Mouse (Mus musculus) forebrain, embryonic 12.5 days (tissue): ENCODE measurements around the gene Mdn1. TPM values are rescaled to one million over a fixed set of nuclear protein-coding genes. Genes with fewer than 3 reads are reported as not detected.

Source experiments
- ATAC-seq: fragments of 200-750 bp; cut with Nextera tagmentation; 2 replicates; pipeline ENCODE4 v1.8.0; 2017; ENCODE audit warnings: moderate TSS enrichment; ENCODE audit not compliant: low FRiP score
- H3K27ac ChIP-seq: fragments of 300-500 bp; sonication (generic); 2 replicates; pipeline ENCODE4 v1.5.1; 2016; ENCODE audit warnings: mild to moderate bottlenecking
- H3K27me3 ChIP-seq: fragments of 300-500 bp; sonication (generic); 2 replicates; pipeline ENCODE4 v1.6.1; 2016; ENCODE audit warnings: mild to moderate bottlenecking
- H3K36me3 ChIP-seq: fragments of 300-500 bp; sonication (generic); replicated peaks from 2 replicates; pipeline ENCODE4 v1.6.1; 2016; ENCODE audit warnings: mild to moderate bottlenecking
- H3K4me1 ChIP-seq: fragments of 300-500 bp; sonication (generic); 2 replicates; pipeline ENCODE4 v1.6.1; 2016
- H3K4me2 ChIP-seq: fragments of 300-500 bp; sonication (generic); 2 replicates; pipeline ENCODE4 v1.6.1; 2016; ENCODE audit warnings: mild to moderate bottlenecking, moderate library complexity
- H3K4me3 ChIP-seq: fragments of 300-500 bp; sonication (generic); replicated peaks from 2 replicates; pipeline ENCODE4 v1.5.1; 2016; ENCODE audit warnings: mild to moderate bottlenecking
- H3K9ac ChIP-seq: fragments of 300-500 bp; sonication (generic); 2 replicates; pipeline ENCODE4 v1.6.1; 2016; ENCODE audit warnings: mild to moderate bottlenecking
- H3K9me3 ChIP-seq: fragments of 300-500 bp; sonication (generic); 2 replicates; pipeline ENCODE4 v1.6.1; 2016
- WGBS: fragments of 180-500 bp; shearing (Covaris S2); methylation state at CpG from one replicate; pipeline ENCODE4 v1.1.7; 2016; 5-methylcytosine and 5-hydroxymethylcytosine counted together
- polyA plus RNA-seq: library from polyadenylated mRNA; unstranded; fragments of >200 nt; fragmentation: Nextera tagmentation; extraction: Ambion mirVana; gene quantifications from 2 replicates; pipeline ENCODE4 v1.2.1, GENCODE M21; 2016

The Mdn1 gene
- polyA plus RNA-seq, 1 experiment from 2014 or later: 18.6 TPM

DNA sequence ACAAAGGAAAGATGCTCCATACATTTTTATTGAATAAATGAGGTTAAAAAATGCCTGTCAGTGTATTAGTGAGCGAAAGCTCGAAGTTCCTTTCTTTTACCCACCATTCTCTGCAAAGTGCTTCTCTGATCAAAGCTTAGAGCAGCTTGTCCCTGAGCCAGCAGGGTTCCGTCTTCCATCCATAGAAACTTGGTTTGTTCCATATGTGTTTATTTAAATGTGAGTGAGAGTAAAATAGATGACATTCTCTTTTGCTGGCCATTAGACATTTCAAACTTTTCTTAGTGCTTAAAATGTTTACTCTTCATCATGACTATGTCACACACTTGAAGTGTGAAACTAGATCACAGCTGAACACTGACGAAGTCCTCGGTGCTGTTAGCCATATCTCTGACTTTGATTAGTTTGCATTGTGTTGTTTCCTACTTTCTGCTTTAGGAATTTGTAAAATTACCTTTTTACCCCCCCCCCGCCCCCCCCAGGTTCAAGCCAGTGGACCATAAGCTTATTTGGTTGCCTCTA is 26.2 kb downstream of the Mdn1 start:
- Histone ChIP-seq H3K27me3 (no peaks in the 10 kb centered on the region), H3K4me3 (no peak overlapping the region), H3K27ac (no peak overlapping the region), H3K9ac (no peak overlapping the region), H3K4me1 (no peaks in the 10 kb centered on the region), H3K9me3 (no peaks in the 10 kb centered on the region), H3K4me2 (no peak overlapping the region), H3K36me3 (peaks cover 70% of the 10 kb centered on the region)
- no peak for ATAC-seq
- 86% methylated on average over 6 of the region's 6 CpGs for WGBS

DNA sequence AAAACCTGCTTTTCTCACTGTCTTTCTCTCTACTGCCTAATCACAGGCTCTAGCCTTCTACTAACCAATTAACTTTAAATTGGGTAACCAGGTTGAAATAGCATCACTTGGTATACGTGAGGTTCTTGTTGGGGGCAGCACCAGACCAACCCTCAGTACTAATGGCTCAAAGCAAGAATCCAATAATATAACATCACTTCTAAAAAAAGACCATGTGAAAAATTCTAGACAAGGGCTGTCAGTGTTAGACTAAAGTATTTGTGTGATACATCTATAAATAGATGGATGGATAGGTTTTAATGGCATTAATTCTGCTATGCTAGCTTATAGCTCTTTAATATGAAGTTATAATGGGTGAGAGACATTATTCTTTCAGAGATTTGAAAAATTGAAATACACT is 60.8 kb downstream of the Mdn1 start:
- WGBS: 90% methylated on average over 1 of the region's 1 CpGs
- H3K27ac ChIP-seq: no peak overlapping the region
- no peak overlapping the region for H3K4me2 ChIP-seq
- ATAC-seq: no peak
- H3K4me1 ChIP-seq: no peaks in the 10 kb centered on the region
- H3K36me3 ChIP-seq: peaks cover 77% of the 10 kb centered on the region
- no peak overlapping the region for H3K9ac ChIP-seq
- H3K27me3 ChIP-seq: no peaks in the 10 kb centered on the region
- no peaks in the 10 kb centered on the region for H3K9me3 ChIP-seq
- no peak overlapping the region for H3K4me3 ChIP-seq

DNA sequence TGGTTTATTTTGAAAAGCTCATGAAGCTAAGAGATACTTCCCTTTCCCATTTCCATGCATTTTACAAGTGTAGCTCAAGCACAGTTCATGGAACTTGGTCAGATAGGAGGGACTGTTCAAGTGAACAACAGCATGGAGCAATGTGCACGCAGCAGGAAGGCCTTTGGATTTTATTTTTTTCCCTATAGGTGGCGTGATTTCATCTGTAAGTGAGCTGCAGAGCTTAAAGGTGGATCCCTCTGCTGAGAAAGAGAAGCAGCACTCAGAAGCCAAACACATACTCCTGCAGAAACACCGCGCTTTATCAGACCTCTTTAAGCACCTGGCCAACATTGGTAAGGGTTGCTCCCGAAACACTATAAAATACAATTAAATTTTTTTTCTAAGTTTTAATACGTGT is 88.5 kb downstream of the Mdn1 start:
- H3K27ac ChIP-seq: no peak overlapping the region
- no peak for ATAC-seq
- no peaks in the 10 kb centered on the region for H3K4me1 ChIP-seq
- peaks cover 94% of the 10 kb centered on the region for H3K36me3 ChIP-seq
- WGBS: 85% methylated on average over 6 of the region's 6 CpGs
- no peak overlapping the region for H3K4me3 ChIP-seq
- H3K4me2 ChIP-seq: no peak overlapping the region
- H3K27me3 ChIP-seq: no peaks in the 10 kb centered on the region
- H3K9me3 ChIP-seq: no peaks in the 10 kb centered on the region
- H3K9ac ChIP-seq: no peak overlapping the region

DNA sequence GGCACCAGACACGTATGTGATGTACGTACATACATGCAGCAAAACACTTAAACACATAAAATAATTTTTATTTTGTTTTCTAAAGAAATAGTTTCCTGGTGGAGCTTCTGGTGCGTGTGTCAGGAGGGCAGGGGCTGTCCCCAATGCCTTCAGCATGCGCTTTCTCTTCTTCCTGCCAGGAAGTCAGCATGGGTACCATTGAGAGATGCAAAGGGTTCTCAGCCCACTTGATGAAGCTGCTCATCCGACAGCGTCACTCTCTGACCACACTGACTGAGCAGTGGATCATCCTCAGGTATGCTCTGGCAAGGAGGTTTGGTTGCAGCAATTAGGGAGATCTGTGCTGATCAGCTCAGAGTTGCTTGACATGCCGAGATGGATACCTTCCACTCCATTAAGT is 91.5 kb downstream of the Mdn1 start:
- Histone ChIP-seq H3K27me3 (no peaks in the 10 kb centered on the region), H3K4me3 (no peak overlapping the region), H3K4me2 (no peak overlapping the region), H3K27ac (no peak overlapping the region), H3K9me3 (no peaks in the 10 kb centered on the region), H3K36me3 (peaks cover 92% of the 10 kb centered on the region), H3K4me1 (no peaks in the 10 kb centered on the region), H3K9ac (no peak overlapping the region)
- WGBS: 93% methylated on average over 7 of the region's 7 CpGs
- no peak for ATAC-seq

DNA sequence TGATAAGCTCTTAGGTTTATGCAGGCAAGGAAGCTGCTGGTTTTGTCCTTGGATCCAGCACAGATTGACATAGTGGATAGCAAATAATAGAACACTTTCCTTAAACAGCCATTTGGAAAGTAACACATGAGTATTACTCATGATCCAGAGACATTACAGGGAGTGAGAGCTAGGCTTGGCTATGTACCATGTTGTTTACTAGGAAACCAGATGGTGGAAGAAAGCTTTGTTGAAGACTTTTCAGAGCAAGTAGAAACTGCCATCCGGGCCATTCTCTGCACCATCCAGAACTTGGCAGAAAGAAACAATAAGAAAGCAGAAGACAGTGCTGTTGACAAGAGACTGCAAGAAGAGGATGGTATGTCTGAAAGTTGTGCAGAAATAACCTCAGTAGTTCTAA is 93.8 kb downstream of the Mdn1 start:
- no peaks in the 10 kb centered on the region for H3K9me3 ChIP-seq
- ATAC-seq: no peak
- WGBS: 93% methylated on average over 1 of the region's 1 CpGs
- H3K4me3 ChIP-seq: no peak overlapping the region
- no peaks in the 10 kb centered on the region for H3K4me1 ChIP-seq
- H3K27me3 ChIP-seq: no peaks in the 10 kb centered on the region
- no peak overlapping the region for H3K4me2 ChIP-seq
- H3K27ac ChIP-seq: no peak overlapping the region
- H3K9ac ChIP-seq: no peak overlapping the region
- H3K36me3 ChIP-seq: peaks cover 80% of the 10 kb centered on the region

DNA sequence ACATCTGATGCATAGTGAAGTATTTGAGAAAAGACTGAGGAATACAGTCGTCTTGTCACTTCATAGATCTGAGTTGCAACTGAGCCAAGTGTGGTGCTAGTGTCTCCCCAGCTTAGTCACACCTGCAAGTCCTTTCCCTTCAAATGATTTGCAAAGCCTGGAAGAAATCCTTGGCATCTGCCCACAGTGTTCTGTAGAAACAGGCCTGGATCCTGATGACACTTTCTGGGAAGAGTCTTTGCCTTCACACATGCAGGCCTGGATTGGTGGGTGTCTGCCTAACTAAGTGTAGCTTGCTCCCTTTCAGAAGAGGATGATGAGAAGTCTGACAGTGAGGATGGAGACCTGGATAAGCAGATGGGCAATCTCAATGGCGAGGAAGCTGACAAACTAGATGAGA is 100.5 kb downstream of the Mdn1 start:
- no peaks in the 10 kb centered on the region for H3K9me3 ChIP-seq
- H3K27ac ChIP-seq: no peak overlapping the region
- peaks cover 65% of the 10 kb centered on the region for H3K36me3 ChIP-seq
- H3K4me1 ChIP-seq: no peaks in the 10 kb centered on the region
- no peak overlapping the region for H3K4me3 ChIP-seq
- no peak overlapping the region for H3K4me2 ChIP-seq
- 97% methylated on average over 2 of the region's 2 CpGs for WGBS
- ATAC-seq: no peak
- H3K9ac ChIP-seq: no peak overlapping the region
- no peaks in the 10 kb centered on the region for H3K27me3 ChIP-seq

DNA sequence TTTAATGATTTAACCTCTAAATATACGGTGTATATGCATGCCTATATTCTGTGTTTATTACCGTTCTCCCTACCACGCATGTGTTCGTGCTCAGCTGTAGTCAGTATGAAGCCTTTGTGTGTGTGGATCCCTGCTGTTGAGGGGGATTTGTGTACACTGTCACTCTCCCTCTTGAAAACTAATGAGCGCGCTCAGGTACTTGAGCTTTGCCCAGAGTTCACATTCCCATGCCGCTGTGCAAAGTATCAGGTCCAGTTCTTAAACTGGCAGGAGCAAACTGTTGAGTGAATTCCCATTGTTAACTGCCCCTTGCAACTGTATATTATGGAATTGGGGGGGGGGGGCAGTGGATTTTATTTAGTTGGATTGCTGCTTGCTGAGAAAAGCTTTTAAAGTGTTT is 110.6 kb downstream of the Mdn1 start:
- Histone ChIP-seq H3K27me3 (no peaks in the 10 kb centered on the region), H3K9ac (no peak overlapping the region), H3K36me3 (peaks cover 78% of the 10 kb centered on the region), H3K4me2 (no peak overlapping the region), H3K27ac (no peak overlapping the region), H3K9me3 (no peaks in the 10 kb centered on the region), H3K4me1 (no peaks in the 10 kb centered on the region), H3K4me3 (no peak overlapping the region)
- 66% methylated on average over 7 of the region's 7 CpGs for WGBS
- no peak for ATAC-seq

DNA sequence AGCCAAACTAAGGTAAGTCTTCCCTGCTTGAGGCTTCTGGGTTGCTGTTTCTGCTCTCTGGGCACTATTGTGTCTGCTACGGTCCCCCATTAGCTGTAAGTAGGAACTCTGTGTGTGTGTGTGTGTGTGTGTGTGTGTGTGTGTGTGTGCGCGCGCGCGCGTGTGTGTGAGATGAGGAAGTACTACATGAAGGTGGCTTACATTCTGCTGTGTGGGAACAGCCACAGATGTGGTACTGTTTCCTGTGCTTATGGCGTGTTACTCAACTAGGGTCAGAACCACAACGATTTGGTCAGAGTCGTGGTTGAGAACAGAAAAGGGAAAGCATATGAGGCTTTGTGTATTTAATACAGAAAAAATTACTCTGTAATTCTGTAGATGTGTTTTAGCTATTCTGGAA is 111.1 kb downstream of the Mdn1 start:
- Histone ChIP-seq H3K4me3 (no peak overlapping the region), H3K36me3 (peaks cover 78% of the 10 kb centered on the region), H3K27me3 (no peaks in the 10 kb centered on the region), H3K4me2 (no peak overlapping the region), H3K4me1 (no peaks in the 10 kb centered on the region), H3K9me3 (no peaks in the 10 kb centered on the region), H3K9ac (no peak overlapping the region), H3K27ac (no peak overlapping the region)
- WGBS: 96% methylated on average over 10 of the region's 10 CpGs
- ATAC-seq: no peak

DNA sequence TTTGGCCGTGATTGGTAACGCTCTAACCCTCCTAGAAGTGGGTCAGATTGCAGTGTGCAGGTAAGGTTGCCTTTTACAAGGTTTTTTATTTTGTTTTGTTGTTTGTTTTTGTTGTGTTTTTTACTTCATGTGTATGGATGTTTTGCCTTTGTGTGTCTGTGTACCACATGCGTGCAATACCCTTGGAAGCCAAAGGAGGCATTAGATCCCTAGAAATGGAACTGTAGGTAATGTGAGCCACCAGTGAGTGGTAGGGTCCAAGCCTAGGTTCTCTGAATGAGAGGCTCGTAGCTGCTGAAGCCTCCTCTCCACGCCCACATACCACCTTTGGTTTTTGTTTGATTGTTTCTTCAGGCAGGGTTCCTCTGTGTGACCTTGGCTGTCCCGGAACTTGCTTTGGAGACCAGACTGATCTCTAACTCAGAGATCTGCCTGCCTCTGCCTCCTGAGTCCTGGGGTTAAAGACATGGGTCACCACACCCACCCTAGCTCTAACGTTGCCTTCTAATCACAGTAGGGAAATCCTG is 113.4 kb downstream of the Mdn1 start:
- Histone ChIP-seq H3K36me3 (peaks cover 79% of the 10 kb centered on the region), H3K4me1 (no peaks in the 10 kb centered on the region), H3K4me3 (no peak overlapping the region), H3K27ac (no peak overlapping the region), H3K9me3 (no peaks in the 10 kb centered on the region), H3K9ac (no peak overlapping the region), H3K27me3 (no peaks in the 10 kb centered on the region), H3K4me2 (no peak overlapping the region)
- 94% methylated on average over 7 of the region's 7 CpGs for WGBS
- no peak for ATAC-seq

DNA sequence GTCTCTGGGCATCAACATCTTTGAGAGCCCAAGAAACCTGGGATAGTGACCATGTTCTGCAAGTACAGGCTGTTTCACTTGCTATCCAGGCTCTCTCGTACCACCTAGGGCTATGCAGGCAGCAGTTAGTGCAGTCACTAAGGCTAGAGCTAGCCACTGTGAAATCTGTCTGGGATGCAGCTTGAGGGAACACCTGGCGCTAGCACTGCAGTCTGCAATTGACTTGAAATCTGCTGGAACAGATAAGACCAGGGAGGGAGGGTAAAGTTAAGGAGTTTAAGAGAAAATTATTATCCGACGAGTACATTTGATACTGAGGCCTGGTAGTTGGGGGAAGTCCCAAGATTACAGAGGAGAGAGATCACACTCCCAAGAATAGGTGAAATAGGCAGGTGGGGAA is 123.1 kb downstream of the Mdn1 start:
- no peak for ATAC-seq
- Histone ChIP-seq H3K4me3 (no peak overlapping the region), H3K4me2 (no peak overlapping the region)

DNA sequence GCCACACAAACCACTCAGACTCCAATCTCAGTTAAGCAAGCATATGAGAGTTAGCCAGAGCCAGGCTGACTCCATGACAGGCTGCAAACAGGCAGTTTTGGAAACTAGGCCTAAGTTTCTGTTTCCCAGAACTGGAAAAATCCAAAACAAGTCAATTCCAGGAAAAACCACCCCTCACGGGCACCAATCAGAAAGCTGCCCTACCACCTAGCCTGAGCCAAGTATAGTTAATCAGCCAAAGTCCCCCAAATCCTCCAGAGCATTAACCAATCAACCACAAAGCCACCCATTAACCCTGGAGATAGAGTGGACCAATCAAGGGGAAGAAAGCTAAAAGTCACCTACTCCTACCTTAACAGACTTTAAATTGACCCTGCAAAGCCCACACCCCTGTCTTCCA is 130.2 kb downstream of the Mdn1 start:
- no peak overlapping the region for H3K4me2 ChIP-seq
- H3K9me3 ChIP-seq: no peaks in the 10 kb centered on the region
- no peaks in the 10 kb centered on the region for H3K36me3 ChIP-seq
- H3K4me3 ChIP-seq: no peak overlapping the region
- H3K9ac ChIP-seq: no peak overlapping the region
- no peak overlapping the region for H3K27ac ChIP-seq
- no peak for ATAC-seq
- no peaks in the 10 kb centered on the region for H3K4me1 ChIP-seq
- 96% methylated on average over 1 of the region's 1 CpGs for WGBS
- H3K27me3 ChIP-seq: no peaks in the 10 kb centered on the region

More for the DNA sequence above, 123.1 kb downstream of the Mdn1 start:
- Histone ChIP-seq H3K4me1 (no peaks in the 10 kb centered on the region), H3K9me3 (peaks cover 3% of the 10 kb centered on the region; the same call in 1 of the 2 replicates), H3K36me3 (peaks cover 12% of the 10 kb centered on the region), H3K9ac (no peak overlapping the region), H3K27ac (no peak overlapping the region), H3K27me3 (no peaks in the 10 kb centered on the region)
- WGBS: 96% methylated on average over 4 of the region's 4 CpGs

DNA sequence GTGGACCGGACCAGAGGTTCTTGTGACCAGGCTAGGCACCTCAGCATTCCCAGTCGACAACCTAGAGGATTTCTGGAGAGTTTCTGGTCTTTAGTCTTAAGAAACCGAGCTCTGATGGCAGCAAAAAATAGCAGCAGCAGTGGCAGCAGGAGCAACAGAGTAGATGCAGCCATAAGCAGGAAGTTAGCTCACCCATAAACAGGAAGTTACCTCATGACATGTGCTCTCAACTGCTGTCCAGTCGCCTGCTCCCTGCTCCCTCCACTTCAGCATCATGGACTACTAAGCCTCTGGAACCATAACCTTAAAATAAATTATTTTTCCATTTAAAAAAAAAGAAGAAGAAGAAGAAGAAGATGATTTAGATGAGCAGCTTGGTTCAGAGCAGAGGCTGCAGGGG is 132.1 kb downstream of the Mdn1 start:
- H3K4me2 ChIP-seq: no peak overlapping the region
- H3K27me3 ChIP-seq: no peaks in the 10 kb centered on the region
- 86% methylated on average over 4 of the region's 4 CpGs for WGBS
- ATAC-seq: no peak
- H3K36me3 ChIP-seq: no peaks in the 10 kb centered on the region
- no peak overlapping the region for H3K27ac ChIP-seq
- H3K9me3 ChIP-seq: no peaks in the 10 kb centered on the region
- H3K4me1 ChIP-seq: no peaks in the 10 kb centered on the region
- no peak overlapping the region for H3K9ac ChIP-seq
- no peak overlapping the region for H3K4me3 ChIP-seq

DNA sequence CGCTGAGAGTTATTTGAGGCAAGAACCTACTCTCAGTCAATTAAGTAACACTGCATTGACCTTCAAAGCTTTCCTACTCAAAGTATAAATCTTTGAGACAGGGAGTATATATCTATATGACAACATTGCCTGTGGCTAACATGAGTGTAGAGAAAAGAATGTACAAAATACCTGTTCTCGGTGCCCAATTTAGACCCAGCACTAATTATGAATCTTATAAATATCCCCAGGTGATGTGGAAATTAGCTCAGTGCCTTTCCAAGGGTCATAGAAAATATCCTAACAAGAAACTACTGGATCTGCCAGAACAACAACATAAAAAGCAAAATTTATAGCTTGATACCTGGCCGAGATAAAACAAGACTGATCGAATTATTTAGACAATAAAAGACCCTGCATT is 142.1 kb downstream of the Mdn1 start:
- Histone ChIP-seq H3K9ac (no peak overlapping the region), H3K4me2 (no peak overlapping the region), H3K27ac (no peak overlapping the region), H3K27me3 (no peaks in the 10 kb centered on the region), H3K4me1 (peaks cover 9% of the 10 kb centered on the region), H3K36me3 (no peaks in the 10 kb centered on the region; the same call in 1 of the 2 replicates), H3K9me3 (no peaks in the 10 kb centered on the region), H3K4me3 (no peak overlapping the region)
- no peak for ATAC-seq
- WGBS: 99% methylated on average over 4 of the region's 4 CpGs
